Mouse (Mus musculus): ENCODE measurements at regions not wholly inside any gene's neighbourhood (a gene's known extent, or its start where the extent isn't known, plus 50 kb on each side); places are given as distances from the start of the nearest gene placed in this dataset.

DNA sequence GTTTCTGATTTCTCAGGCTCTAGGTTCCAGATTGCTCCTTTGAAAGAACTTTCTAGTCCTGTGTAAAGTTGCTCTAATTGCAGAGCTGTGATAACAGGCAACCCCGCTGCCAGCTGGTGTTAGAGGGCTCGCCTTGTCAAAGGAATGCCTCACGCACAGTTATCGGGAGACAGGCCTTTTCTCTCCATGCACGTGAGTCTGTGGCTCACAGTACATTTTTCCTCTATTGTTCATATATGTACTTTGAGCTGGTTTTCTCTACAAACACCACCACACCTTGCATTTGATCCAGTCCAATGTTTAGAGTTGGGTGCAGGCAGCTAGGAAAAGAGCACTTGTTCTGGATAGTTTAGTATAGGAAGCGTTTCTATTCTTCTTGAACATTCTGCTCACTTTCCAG, 151.6 kb upstream of the Rhobtb1 start:
- no peak for TF ChIP-seq POLR2A (IDR thresholded peaks at IDR 0.05; ENCODE audit: borderline replicate concordance, extremely low read depth, insufficient read depth, insufficient read length, poor library complexity, severe bottlenecking)
- no peak for TF ChIP-seq CTCF (IDR thresholded peaks at IDR 0.05; ENCODE audit: borderline replicate concordance, extremely low read depth, insufficient read depth, insufficient read length)
